Mouse (Mus musculus) cerebellum, adult 2 months (tissue): ENCODE results near the gene Coro6.

Experiments used
- CTCF ChIP-seq: fragments of 200-500 bp; IDR thresholded peaks from 2 replicates; pipeline ENCODE4 v1.5.1; 2011; ENCODE audit warnings: low read depth, mild to moderate bottlenecking, control low read depth, low read length, moderate library complexity, borderline replicate concordance; ENCODE audit not compliant: insufficient read depth
- POLR2A ChIP-seq: fragments of 200-500 bp; IDR thresholded peaks from 2 replicates; pipeline ENCODE4 v1.6.1; 2011; ENCODE audit warnings: low read length, control low read depth, borderline replicate concordance; ENCODE audit not compliant: insufficient read depth

DNA sequence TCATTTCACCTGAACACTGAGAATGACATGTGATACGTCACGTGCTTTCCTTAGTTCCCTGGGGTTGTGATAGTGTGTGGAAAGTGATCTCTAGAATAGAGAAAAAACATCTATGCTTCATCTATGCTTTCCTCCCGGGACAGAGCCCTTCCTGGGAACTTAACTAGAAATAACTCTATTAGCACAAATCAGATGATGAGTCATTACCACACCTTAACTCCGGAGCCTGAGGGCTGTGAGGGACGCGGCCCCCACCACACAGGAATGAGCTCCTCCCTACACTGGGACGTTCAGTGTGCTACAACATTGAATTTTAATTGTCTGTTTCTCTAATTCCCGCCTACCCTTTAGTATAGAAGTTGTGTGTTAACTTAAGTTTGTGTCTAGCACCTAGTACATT, 21.2 kb upstream of the Coro6 start:
- TF ChIP-seq CTCF: no peak
- TF ChIP-seq POLR2A: no peak
